Mouse (Mus musculus): ENCODE measurements at regions not wholly inside any gene's neighbourhood (a gene's known extent, or its start where the extent isn't known, plus 50 kb on each side); places are given as distances from the start of the nearest gene placed in this dataset.

DNA sequence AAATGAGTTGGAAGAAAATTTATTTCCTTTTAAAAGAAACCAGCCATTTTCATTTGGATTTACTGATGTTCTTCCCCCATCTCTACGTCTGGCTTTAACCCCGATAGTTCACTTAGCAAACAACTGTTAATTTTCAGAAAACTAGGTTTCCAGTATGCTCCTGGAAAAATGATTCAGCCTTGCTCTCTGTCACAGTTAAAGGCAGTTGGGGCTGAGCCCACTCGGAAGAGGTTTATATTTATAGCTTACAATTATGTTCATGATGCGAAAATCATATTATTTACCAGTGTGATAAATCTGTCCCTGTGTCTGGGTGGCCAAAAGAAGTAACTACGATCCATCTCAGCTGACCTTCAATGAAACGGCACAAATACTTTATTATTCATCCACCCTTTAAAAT, 163.9 kb downstream of the Arl4a start:
- TF ChIP-seq CTCF (IDR thresholded peaks at IDR 0.05; ENCODE audit: low read depth, low read length) (no peak), TAL1 (conservative IDR thresholded peaks at IDR 0.05; ENCODE audit: low read depth, low read length) (no peak)

All from G1E (cell line).